Mouse (Mus musculus) urinary bladder, adult 18-20 months (tissue): ENCODE results near the gene Jmjd7.

ENCODE experiments used
- DNase-seq, 2 experiments: peaks; one replicate each; pipeline ENCODE4 v3.0.0; 2022; ENCODE audit warnings: low spot score in 2 of 2, mixed read lengths in 2 of 2

Gene Jmjd7

DNA sequence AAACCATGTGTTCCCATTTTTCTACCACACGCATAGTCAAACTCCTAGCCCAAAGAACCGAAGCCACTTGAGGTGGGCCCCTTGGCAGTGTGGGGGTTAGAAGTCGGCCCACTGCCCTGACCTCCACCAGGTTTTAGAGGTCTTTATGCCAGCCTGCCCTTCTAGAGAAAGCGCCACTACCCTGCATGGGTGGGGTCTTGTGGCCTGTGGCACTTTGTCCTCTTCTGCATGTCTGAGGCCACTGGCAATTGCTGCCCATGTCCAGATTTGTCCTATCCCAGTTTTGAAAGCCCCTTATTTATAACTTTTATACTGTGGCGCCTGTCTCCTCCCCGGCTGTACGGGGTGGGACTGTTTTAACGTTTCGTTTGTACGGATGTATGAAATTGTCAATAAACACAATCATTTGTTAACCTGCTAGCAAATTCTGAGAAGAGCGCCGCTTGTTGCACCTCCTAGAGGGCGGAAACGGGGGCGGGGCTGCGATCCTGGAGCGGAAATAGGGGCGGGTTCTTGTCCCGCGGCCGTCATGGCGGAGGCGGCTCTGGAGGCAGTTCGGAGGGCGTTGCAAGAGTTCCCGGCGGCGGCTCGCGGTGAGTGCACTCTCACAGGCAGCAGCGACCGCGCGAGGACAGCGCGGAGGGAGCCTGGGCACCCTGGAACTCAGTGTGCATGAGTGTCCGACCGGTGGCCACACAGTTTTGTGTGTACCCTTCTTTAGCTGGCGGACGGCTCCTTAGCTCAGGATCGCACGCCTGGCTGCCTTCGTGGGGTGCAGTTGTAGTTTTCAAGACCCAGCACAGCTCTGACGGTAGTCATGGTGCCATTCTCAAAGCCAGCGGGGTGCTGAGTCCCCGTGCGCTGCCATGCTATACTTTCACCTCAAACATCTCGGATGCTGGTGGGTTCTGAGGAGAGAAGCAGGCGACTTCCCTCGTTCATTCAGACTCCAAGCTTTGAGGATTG, at the start of gene Jmjd7, which contains the start of gene Gm28042:
TSS of gene Jmjd7 (plus strand) at position 500 of the 966 bp plus-strand sequence.
TSS of gene Gm28042 (plus strand) at position 510 of the 966 bp plus-strand sequence.
- DNase-seq: peak; percentile 89 to 92

DNA sequence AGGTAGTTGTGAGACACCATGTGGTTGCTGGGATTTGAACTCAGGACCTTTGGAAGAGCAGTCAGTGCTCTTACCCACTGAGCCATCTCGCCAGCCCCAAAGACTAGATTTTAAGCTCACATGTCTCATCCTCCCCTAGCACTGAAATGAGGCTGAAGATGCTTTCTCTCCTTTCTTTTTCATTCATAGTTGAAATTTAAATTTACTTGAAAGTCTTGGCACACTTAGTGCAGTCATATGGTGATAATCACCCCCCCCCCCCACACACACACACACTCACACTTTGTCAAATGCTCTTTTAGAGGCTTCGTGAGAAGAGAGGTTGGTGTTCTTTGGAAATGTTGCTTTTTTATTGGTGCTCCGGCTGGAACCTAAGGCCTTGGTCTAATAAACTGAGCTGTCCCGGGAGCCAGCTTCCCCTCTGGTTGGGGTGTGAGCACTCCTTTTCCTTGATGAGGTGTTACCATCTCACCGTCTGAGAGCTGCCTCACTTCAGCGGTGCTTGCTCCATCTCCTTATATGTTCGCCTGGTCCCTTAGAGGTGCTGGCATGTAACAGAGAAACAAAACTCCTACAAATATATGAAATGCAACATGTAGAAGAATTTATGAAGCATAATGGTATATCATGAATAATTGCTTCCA, 46.8 kb upstream of the Jmjd7 start:
- DNase-seq: no peak

DNA sequence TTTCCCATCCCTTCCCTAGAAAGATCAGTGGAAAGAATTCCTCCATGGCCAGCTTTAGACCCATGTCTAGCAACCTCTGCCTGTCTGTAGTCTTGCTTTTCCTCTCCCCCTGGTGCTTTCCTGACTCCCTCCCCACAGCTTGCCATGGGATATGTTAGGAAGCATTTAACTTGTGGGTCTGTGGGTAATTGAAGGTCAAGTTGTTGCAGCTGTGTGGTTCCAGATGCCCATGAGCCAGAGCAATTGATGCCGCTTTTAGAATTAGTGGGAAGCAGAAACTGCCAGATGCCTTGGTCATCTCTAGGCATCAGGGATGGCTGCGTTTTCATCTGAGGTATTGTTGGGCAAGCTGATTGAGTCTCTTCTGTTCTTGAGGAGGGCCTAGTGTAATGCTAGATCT, 45.7 kb upstream of the Jmjd7 start:
- DNase-seq: no peak

DNA sequence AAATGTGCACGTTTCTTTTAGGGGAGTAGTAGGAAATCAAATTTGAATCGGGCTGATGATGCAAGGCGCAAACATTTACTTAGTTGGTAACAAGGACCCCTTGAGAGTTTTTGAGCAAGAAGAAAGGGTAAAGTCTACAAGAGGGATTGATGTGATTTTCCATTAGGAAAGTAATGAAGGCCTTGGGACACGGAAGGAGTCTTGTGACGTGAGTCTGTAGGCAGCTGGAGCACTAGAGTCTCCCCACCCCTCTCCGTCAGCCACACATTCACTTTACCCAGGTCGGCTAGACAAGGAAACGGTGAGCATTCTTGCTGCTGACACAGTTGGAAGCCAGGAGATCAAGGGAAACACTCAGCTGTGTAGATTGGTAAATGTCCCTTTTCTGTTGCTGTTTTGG, 41.4 kb upstream of the Jmjd7 start:
- no peak for DNase-seq

DNA sequence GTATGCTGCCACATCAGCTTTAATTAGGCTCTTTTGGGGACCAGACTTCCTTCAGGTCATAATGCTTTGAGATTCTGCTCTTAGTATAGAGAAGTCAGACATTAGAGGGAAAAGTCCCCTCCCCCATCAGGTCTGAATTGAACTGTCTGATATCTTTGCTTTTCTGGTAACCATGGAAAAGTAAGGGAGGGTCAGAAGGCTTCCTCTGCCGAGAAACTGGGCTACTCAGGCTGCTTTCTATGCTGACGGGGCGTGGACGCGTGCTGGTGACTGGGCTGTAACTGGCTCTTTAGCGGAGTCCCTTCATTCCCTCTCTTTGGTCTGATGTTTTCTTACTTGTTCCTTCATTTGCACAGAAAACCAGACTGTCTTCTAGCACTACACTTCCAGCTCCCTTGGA, 40.9 kb upstream of the Jmjd7 start:
- DNase-seq: no peak

DNA sequence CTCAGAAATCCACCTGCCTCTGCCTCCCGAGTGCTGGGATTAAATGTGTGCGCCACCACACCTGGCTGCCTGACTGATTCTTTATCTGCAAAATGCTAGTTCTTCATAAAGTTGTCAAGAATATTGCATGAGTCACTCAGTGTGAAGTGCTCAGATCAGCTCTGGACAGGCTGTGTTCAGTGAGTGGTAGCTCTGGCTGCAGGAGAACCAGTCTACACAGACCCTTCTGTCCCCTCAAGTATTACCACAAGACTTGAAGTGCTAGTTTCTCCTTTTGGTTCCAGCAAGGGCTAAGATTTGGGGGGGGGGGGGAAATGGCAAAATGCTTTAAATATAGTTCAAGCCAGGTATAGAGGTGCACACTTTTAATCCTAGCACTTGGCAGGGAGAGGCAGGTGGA, 39.8 kb upstream of the Jmjd7 start:
- no peak for DNase-seq

DNA sequence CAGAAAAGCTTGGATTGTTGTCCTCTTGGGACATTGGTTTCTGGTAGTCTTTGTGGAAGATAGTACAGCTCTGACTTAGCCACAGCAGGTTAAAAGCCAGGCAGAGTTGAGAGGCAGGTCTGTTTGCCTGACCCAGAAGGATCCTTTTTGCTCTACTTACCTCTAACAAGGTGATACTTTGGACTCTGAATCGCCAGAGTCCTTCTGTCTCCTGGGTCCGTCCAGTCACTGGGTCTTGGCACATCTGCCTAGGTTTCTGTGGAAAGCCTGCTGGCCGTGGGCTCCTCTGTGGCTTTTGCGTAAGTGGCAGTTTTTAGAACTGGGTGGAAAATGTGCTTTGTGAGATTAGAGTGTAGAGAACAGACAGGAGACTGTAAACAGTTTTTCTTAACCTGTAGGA, 38.3 kb upstream of the Jmjd7 start:
- DNase-seq: no peak

DNA sequence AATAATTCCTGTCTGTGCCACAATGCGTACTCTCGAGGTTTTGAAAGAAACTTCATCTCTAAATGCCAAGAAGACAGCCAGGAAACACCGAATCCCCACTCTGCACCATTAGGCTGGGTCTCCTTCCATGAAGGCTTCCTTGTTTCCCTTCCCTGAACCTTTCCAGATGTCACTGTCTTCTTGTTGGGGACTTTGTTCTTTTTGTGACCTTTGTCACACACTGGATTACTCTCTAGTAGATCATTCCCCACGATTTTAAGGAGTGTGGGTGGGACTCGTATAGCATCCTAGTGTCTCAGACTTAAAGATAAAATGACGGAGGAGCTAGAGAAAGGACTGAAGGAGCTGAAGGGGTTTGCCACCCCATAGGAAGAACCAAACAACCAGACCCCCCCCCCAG, 36.4 kb upstream of the Jmjd7 start:
- no peak for DNase-seq

DNA sequence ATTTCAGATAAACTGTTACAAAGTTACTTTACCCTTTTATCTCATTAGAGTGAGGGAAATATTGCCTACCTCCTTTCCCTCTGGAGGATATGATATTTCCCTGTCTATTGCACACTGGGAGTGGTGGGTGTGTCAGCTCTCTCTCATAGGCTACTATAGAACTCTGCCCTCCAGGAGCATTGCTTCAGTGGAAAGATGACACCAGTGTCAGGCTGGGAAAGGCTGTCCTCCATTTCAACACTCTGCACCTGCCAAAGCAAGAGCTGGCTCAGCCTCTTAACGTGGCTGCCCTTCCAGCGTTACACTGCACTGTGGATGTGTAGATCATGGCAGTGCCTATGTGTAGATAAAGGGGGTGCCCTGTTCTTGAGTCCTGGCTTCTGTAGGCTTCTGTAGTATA, 34.9 kb upstream of the Jmjd7 start:
- DNase-seq: no peak

DNA sequence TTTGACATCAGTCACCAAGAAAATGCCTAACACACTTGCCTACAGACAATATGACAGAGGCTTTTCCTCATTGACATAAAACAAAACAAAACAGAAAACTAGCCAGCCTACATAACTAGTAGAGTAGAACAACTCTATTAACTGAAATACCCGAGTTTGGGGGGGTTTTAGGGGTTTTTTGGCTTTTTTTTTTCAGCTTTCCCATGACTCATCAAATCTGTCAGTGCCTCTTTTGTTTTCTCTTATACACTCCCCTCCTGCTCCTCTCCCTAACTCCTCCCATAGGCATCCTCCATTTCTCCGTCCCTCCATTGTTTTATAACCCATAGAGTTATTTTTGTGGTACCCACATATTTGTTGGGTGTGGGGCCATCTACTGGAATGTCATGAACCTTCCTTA, 33.8 kb upstream of the Jmjd7 start:
- no peak for DNase-seq

DNA sequence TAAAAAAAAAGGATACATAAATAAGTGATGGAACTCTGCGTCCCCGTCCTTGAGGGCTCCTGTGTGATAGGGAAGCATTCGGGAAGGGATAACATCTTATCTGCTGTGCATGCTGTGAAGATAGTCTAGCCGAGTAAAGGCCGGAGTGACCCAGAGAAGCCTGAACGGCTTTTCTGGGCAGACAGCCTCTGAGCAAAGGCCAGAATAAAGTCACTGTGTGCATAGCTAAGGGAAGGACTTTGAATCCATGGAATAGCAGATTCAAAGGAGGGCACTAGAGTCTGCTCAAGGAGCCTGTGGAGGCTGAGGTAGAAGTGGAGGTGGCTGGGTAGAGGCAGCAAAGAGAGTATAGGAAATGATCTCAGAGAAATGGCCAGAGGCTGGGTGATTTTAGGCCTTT, 32.4 kb upstream of the Jmjd7 start:
- DNase-seq: no peak

DNA sequence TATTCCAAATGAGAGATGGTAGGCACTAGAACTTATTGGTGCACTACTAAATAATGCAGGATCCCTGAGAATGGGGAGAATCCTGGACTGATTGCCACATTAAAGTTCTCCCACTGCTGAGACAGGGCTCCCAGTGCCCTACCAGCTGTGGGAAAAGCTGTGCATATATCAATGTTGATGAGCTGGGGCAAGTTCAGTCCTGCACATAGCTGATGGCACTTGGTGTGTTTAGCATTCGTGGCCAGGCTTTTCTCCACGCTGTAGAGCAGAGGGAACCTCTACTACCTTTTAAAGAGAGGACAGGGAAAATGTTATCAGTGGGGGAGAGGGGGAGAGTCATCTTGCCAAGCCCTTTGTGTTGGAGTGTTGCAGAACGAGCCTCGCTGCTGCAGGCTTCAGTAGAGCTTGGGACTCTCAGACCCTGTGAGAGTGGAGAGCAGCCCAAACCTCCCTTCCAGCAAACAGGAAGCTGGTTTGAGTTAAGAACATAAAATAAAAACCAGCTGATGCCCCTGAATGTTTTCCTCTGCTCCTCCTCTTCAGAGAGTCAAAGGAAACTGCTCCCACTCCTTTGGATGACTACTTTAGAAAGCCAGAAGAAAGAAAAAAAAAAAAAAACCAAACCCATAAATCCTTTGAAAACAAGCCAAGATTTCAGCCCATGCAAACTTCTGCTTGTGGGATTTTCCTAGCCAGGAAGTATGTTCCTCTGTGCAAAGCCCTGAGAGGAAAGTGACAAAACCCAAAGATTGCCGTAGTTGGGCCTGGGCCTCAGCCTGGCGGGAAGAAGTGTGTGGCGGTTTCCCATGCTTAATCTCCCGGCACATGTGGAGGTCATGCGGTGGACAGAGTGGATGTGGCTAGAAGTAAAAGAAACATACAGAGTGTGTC, 31.6 kb upstream of the Jmjd7 start:
- no peak for DNase-seq

DNA sequence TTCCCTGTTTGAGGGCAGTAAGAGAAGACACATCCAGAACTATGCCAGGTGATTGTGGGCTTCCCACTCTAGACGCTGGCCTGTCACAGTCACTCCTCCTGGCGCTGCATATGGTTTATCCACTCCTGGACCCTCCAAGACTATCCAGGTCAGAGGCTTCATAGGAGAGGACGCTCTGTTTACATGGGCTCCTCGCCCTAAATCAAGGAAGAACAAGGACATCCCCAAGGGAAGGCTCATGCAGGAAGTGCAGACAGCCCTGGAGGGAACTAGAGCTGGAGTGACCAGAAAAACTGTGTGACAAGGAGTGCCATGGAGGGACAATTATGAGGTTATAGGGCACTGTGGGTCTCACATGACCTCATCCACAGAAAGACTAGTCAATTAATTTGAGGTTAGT, 29.9 kb upstream of the Jmjd7 start:
- no peak for DNase-seq

DNA sequence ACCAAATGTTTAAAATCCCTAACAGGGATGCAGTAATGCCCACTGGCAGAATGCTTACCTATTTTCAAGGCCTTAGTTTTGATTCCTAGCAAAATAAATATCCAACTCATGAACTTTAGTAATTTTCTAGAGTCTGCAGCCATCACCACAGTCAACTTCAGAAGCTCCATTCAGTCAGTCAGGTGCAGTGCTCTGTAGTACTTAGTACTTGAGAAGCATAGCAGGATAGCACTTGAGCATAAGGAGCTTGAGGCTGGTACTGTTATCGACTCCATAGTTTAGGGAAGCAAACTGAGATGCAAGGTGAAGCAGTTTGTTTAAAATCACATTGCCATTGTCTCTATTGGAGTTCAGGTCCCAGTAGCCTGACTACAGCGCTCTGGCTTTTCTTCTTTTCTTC, 27.6 kb upstream of the Jmjd7 start:
- DNase-seq: no peak

DNA sequence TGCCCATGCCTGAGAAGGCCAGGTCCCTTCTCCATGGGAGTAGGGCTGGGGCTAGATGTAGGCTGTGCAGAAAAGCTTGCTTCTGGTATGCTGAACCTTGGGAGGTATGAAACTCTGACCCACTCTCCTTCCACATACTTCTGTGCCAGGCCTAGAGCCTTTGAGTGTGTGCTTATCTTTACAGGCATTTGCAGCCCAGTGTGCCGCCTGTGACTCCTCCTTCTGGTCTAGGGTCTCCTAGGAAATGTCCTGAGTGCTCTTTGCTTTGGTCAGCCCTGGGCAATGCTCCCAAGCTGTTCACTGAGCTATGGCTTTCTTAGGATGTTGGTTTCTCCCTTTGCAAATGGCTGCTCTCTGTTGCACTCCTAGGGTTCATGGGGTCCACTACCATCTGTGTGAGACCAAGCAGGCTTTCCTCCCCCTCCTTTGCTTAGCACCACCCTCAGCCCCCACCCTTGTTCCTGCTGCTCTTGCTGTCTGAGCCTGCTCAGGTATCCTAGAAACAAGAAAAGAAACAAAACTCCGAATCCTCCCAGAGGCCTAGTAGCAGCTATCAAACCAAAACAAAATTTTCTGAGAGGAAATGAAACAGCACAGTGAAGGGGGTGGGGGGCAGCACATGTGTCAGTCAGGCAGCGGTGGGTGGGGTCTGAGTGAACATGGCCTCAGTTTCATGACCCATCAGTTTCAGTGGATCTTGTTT, 26.2 kb upstream of the Jmjd7 start:
- no peak for DNase-seq

DNA sequence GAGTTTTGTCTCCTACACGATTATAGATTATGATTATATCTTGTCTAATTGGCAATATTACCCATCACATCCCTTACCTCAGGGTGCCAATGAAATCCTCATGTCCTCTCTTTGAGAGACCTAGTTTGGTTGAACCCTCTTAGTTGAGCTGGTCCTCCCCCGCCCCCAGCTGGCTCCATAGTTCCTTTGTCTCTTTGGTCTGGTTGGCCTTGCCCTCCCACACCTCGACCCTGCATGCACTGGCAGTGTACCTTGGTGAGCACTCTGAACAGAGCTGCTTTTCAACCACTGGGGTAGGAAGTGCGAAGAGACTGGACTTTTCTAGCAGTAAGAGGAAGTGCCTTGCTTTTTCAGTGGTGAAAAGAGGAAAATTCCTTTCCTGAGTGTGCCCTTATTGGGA, 25.3 kb upstream of the Jmjd7 start:
- no peak for DNase-seq

DNA sequence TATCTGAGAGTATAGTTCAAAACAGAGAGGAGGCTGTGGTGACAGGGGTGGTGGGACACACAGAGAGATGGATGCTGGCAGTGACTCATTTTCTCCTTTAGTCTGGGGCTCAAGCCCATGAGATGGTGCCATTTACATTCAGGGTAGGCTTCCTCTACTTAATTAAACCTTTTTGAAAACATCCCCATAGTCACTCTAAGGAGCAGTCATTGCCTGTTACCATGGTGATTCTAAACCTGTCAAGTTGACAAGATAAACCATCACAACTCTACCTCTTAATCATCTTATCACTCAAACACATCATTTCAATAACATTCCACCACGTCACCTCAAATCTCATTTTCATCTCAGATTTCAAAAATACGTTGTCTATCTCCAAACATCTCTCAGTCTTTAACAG, 23.3 kb upstream of the Jmjd7 start:
- DNase-seq: no peak

DNA sequence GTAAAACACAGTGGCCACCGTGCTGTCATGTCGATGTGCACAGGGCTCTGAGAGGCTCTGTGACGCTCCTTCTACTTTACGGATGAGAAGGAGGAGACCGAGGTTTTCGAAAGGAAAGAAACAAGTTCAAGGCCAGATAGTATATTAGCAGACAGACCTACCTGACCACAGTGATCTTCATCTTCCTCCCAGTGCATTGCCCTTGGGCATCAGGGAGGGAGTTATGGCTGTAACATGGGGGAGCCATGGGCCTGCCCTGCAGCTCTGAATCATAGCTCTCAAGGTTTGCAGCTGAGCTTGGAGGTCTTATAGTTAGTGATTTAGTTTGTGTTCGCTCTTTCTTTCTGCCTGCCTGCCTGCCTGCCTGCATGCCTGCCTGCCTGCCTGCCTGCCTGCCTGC, 20.6 kb upstream of the Jmjd7 start:
- no peak for DNase-seq

DNA sequence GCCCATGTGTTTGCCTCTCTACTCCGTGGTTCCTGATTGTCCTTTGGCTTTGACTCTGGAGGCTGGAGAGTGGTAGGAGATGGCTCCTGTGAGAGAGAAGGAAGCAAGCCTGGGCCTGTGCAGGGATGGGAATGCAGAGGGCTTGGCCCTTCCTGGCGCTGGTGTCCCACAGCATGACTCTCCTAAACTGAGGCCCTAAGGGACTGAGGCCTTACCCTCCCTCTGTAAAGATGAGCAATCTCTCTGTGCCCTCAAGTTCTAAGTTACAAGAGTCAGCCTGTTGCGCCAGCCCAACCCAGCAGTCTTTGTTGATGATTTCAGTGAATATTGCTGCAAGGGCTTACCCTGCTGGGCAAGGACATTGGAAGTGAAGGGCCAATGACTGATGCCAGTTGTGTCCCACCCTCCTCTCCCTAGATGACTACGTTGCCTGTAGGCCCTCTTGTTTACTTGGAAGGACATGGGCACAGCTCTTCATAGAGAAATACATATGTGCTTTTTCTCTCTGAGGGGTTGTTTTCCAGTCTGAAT, 19.5 kb upstream of the Jmjd7 start:
- DNase-seq: no peak

DNA sequence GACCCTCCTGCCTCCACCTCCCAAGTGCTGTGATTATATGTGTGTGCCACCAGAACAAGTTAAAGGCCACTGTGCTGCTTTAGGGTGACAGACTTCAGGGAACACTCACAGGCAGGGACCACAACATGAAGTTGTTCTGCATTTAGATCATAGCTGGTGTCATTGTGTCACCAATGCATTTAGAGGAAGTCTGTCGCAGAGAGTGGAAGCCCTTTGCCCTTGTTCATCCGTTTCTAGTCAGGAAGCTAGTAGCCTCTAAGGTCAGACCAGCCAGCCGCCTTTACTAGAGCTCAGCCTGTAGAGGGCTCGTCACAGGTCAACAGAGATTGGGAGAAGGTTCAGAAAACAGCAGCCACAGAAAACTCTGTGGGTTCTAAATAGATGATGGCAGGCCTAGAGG, 18.6 kb upstream of the Jmjd7 start:
- no peak for DNase-seq
